Mouse (Mus musculus) layer of hippocampus, adult 8-10 months (tissue): Measurements from ENCODE around the gene Shisa8. TPM values are rescaled to one million over a fixed set of nuclear protein-coding genes. Genes with fewer than 3 reads are reported as not detected.
"Not testable (repeated sequence)": the region's sequence is repeated elsewhere in the genome, so short reads cannot be mapped to it uniquely, and the experiment has no call there.

Experiments
- DNase-seq, 2 experiments: peaks; one replicate each; pipeline ENCODE4 v3.0.0; 2022; ENCODE audit warnings: low spot score in 2 of 2
- total RNA-seq, 4 experiments: library from RNA; stranded (reverse); gene quantifications; 2 replicates each; pipeline ENCODE4 v1.2.4; 2022

Shisa8 gene
- total RNA-seq: 1 to 10 TPM; 1.6 to 3.5 (median 2.0) TPM

- no peak for DNase-seq
These were observed at the start of gene Shisa8 for GRCm38 (mm10) chr15:82212752-82213063. Gene Shisa8 (minus strand): TSS chr15:82212815.

DNA sequence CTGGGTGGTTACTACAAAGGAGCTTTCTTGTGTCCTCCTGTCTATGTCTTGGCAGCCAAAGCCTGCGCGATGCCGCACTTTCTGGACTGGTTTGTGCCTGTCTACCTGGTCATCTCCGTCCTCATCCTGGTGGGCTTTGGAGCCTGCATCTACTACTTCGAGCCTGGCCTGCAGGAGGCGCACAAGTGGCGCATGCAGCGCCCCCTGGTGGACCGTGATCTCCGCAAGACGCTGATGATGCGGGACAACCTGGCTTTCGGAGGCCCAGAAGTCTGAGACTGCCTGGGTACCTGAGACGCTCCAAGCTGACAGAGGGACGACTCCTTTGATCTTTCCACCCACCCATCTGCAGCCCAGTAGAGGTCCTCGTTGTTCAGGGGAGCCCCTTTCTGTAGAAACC, 46.9 kb upstream of the Shisa8 start:
- DNase-seq: peak in 1 of 2 experiments; percentile 75

- DNase-seq: peak; percentile 88 to 93
These were observed 43.3 kb upstream of the Shisa8 start for GRCm38 (mm10) chr15:82255944-82256383.

- no peak for DNase-seq
These were observed 42.6 kb upstream of the Shisa8 start for GRCm38 (mm10) chr15:82255248-82255647.

DNA sequence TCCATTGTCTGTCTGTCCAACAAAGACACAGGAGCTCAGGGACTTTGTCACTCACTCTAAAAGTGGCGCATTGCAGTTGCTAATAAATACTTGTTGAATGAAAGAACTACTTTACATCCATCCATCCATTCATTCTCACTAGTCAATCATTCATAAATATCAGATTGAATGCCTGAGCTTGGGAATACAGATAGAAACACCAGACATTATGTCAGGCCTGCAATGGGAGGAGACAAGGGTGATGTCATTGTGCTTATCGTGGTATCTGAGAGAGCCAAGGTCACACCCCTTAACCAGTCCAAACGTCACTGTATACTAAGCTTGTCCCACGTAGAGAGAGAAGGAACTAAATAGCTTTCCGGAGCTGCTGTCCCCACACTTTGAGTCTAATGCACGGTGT, 39.5 kb upstream of the Shisa8 start, which contains the start of gene 1500009C09Rik:
1500009C09Rik (plus strand) TSS at position 301 of the 400 bp plus-strand sequence.
- DNase-seq: no peak

DNA sequence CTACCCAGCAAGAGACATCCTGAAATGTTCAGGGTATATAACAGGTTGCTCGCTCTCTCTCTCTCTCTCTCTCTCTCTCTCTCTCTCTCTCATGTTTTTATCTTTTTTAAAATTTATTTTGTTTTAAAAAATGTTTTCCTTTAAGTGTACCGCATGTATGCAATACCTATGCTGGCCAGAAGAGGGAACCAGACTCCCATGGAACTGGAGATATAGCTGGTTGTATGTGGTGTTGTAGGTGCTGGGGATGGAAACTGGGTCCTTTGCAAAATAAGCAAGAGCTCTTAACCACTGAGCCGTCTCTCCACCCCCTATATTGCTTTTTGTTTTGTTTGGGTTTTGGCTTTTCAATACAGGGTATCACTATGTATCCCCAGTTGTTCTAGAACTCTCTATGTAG, 39.0 kb upstream of the Shisa8 start:
- DNase-seq: no peak

- DNase-seq: no peak
These were observed 34.6 kb upstream of the Shisa8 start for GRCm38 (mm10) chr15:82247131-82247776.

- DNase-seq: not testable (repeated sequence)
These were observed 32.2 kb upstream of the Shisa8 start for GRCm38 (mm10) chr15:82244805-82245161.

GRCm38 (mm10) chr15:82244115-82244804, 31.6 kb upstream of the Shisa8 start, which contains the start of gene Cenpm:
Gene Cenpm (minus strand): TSS chr15:82244748.
- DNase-seq: peak; percentile 84 to 91

GRCm38 (mm10) chr15:82243742-82244114, 31.1 kb upstream of the Shisa8 start:
- DNase-seq: no peak

GRCm38 (mm10) chr15:82243311-82243710, 30.7 kb upstream of the Shisa8 start:
- DNase-seq: no peak

- DNase-seq: peak; percentile 66 to 84
These were observed 23.9 kb upstream of the Shisa8 start for GRCm38 (mm10) chr15:82236565-82236964.

DNA sequence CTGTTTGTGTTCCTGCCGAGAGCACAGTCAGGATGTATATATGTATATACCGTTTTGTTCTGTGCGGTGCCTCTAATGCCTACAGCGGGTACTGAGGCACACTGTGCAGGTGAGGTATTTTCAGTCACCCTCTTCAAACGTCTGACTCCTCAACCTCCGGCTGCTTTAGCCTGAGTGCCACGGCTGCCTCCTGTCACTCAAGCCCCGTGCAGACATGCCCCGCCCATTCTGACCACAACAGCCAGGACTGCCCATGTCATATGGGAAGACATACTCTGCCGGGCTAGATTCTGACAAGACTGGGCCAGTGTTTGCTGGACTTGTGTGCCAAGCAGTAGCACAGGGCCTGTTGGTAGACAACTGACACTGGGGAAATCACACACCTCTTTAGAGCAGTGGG, 23.0 kb upstream of the Shisa8 start:
- no peak for DNase-seq

- DNase-seq: no peak
These were observed 20.0 kb upstream of the Shisa8 start for GRCm38 (mm10) chr15:82232651-82233050.

GRCm38 (mm10) chr15:82231591-82232378, 19.2 kb upstream of the Shisa8 start:
- DNase-seq: peak in 1 of 2 experiments; percentile 48

GRCm38 (mm10) chr15:82231100-82231499, 18.5 kb upstream of the Shisa8 start:
- DNase-seq: no peak

GRCm38 (mm10) chr15:82230098-82230611, 17.5 kb upstream of the Shisa8 start:
- DNase-seq: no peak

- DNase-seq: no peak
These were observed 17.0 kb upstream of the Shisa8 start for GRCm38 (mm10) chr15:82229542-82230045.

DNA sequence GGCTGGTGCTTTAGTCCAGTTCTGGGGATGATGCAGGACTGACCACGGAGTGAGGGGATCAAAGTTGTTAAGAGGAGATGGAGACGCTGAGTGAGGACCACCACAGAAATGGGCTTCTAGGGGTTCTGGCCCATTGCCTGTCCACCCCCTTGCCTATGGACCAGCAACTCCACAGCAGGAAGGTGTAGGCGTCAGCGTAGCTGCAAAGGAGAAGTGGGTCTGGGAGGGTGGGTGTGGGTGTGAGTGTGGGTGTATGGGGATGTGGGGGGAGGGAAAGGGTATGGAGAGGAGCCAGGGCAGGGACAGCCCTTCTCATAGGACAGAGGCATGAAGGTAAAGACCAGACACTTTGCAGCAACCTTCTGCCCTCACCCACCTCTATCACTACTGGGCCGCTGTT, 13.2 kb upstream of the Shisa8 start:
- DNase-seq: no peak

DNA sequence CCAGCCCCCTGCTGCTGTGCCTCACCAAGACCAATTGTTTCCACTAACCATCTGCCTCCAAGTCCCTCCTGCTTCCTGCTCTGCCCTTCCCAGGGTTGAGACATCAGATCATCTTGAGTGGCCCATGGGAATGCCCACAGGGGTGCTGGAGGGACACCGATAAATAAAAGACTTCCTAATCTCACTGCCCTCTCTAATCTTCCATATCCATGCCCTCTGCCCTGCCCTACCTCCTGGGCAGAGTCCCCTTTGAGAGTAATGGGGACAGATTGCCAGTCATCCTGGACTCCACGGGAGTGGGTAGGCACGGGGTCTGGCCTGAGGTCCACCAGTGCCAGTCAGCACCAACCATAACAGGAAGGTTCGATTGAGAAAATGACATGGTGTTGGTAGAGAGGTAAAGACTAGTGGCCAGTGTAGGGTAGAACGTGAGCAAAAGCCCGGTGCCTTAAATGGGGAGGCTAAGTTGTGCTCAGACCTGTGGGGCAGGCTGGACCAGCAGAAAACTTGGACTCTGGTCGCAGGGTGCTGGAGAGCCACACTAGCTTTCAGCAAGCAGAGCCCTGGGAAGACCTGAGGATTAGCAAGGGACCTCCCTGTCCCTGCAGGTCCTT, 12.1 kb upstream of the Shisa8 start:
- no peak for DNase-seq
